Mouse (Mus musculus): ENCODE measurements at regions not wholly inside any gene's neighbourhood (a gene's known extent, or its start where the extent isn't known, plus 50 kb on each side); places are given as distances from the start of the nearest gene placed in this dataset.

- no peak for ATAC-seq (ENCODE audit: insufficient number of reproducible peaks, insufficient read depth, low FRiP score, low TSS enrichment, low read depth)
- Histone ChIP-seq H3K4me2 (no peak overlapping the region), H3K27me3 (no peaks in the 10 kb centered on the region), H3K27ac (no peak overlapping the region), H3K36me3 (no peaks in the 10 kb centered on the region), H3K9ac (replicated peaks) (no peak overlapping the region), H3K9me3 (no peaks in the 10 kb centered on the region), H3K4me1 (replicated peaks) (no peaks in the 10 kb centered on the region), H3K4me3 (replicated peaks) (no peak overlapping the region)
- 76% methylated on average over 8 of the region's 8 CpGs for WGBS
These were observed 324.1 kb upstream of the Itga1 start for GRCm38 (mm10) chr13:115425610-115426562.

DNA sequence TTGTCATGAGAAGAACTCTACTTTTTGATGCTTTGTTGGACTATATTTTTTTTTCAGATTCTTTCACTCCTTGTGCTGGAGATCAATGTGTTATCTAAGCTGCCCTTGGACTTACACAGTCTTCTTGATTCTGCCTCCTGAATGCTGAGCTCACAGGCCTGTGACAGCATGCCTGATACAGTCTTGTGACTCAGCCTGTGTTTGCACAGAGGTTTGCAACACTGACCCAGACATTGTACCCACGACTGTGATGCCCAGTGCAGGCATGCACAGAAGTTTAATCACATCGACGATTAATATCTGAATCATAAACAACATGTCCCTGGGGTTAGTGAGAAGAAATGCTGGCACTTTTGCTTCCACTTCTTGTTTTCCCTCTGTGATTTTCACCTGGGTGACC is 322.0 kb upstream of the Itga1 start:
- Histone ChIP-seq H3K36me3 (no peaks in the 10 kb centered on the region), H3K27ac (no peak overlapping the region), H3K9me3 (no peaks in the 10 kb centered on the region), H3K4me1 (replicated peaks) (no peaks in the 10 kb centered on the region), H3K27me3 (no peaks in the 10 kb centered on the region), H3K4me2 (no peak overlapping the region), H3K9ac (replicated peaks) (no peak overlapping the region), H3K4me3 (replicated peaks) (no peak overlapping the region)
- ATAC-seq (ENCODE audit: insufficient number of reproducible peaks, insufficient read depth, low FRiP score, low TSS enrichment, low read depth) = no peak
- WGBS = 78% methylated on average over 3 of the region's 3 CpGs

GRCm38 (mm10) chr13:115421483-115421882 is 319.7 kb upstream of the Itga1 start:
- no peak overlapping the region for H3K4me3 ChIP-seq (replicated peaks)
- H3K9me3 ChIP-seq = no peaks in the 10 kb centered on the region
- WGBS = 67% methylated on average over 1 of the region's 1 CpGs
- ATAC-seq (ENCODE audit: insufficient number of reproducible peaks, insufficient read depth, low FRiP score, low TSS enrichment, low read depth) = no peak
- H3K36me3 ChIP-seq = no peaks in the 10 kb centered on the region
- H3K4me2 ChIP-seq = no peak overlapping the region
- no peak overlapping the region for H3K9ac ChIP-seq (replicated peaks)
- H3K27me3 ChIP-seq = no peaks in the 10 kb centered on the region
- H3K27ac ChIP-seq = no peak overlapping the region
- H3K4me1 ChIP-seq (replicated peaks) = no peaks in the 10 kb centered on the region

GRCm38 (mm10) chr13:115417829-115418228 is 316.1 kb upstream of the Itga1 start:
- no peak for ATAC-seq (ENCODE audit: insufficient number of reproducible peaks, insufficient read depth, low FRiP score, low TSS enrichment, low read depth)
- peaks cover 6% of the 10 kb centered on the region for H3K4me1 ChIP-seq (replicated peaks)
- H3K27me3 ChIP-seq = no peaks in the 10 kb centered on the region
- no peaks in the 10 kb centered on the region for H3K9me3 ChIP-seq
- H3K4me3 ChIP-seq (replicated peaks) = no peak overlapping the region
- no peak overlapping the region for H3K9ac ChIP-seq (replicated peaks)
- 70% methylated on average over 4 of the region's 4 CpGs for WGBS
- H3K4me2 ChIP-seq = no peak overlapping the region
- H3K27ac ChIP-seq = no peak overlapping the region
- no peaks in the 10 kb centered on the region for H3K36me3 ChIP-seq

DNA sequence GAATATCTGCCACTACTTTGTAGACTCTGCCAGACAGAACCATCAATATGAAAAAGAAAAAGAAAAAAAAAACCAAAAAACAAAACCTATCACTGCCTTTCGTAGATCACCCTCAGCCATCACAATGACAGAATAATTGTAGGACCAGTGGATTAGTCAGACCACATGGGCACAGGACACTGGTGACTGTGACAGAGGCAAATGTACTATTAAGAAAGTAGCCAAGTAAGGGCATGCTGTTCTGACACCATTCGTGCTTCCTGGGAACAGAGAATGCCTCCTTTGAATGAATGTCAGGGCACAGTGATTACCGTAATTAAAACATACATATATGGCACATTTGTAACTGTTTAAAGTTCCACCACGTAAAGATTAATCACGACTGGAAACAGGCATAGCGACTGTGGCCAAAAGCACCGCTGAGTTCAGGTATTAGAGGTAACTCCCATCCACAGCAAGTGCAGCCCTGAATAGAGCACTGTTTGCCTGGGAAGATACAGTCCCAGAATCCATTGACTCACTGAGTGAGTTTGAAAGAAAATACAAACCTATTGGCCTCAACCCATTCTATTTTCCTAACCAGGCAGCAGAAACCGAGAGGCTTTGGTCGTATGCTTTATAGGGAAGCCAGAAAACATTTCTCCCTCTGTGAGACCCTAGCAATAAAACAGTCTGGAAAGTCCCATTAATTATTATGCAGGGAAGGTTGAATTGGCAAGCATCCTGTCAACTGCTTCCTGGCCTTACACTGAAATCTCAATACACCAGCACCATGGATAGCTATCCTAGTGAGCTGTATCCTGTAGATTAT is 312.2 kb upstream of the Itga1 start:
- 0 out of 2 replicates have a peak overlapping the region, but pooled peaks have one; percentile 7 for H3K27ac ChIP-seq
- 46% methylated on average over 9 of the region's 9 CpGs for WGBS
- H3K4me2 ChIP-seq = no peak overlapping the region
- no peaks in the 10 kb centered on the region for H3K36me3 ChIP-seq
- H3K9ac ChIP-seq (replicated peaks) = no peak overlapping the region
- ATAC-seq (ENCODE audit: insufficient number of reproducible peaks, insufficient read depth, low FRiP score, low TSS enrichment, low read depth) = peak; percentile 68
- H3K9me3 ChIP-seq = no peaks in the 10 kb centered on the region
- no peak overlapping the region for H3K4me3 ChIP-seq (replicated peaks)
- H3K27me3 ChIP-seq = no peaks in the 10 kb centered on the region
- H3K4me1 ChIP-seq (replicated peaks) = peaks cover 6% of the 10 kb centered on the region

GRCm38 (mm10) chr13:115405916-115406315 is 304.2 kb upstream of the Itga1 start:
- no peak for ATAC-seq (ENCODE audit: insufficient number of reproducible peaks, insufficient read depth, low FRiP score, low TSS enrichment, low read depth)
- Histone ChIP-seq H3K27me3 (no peaks in the 10 kb centered on the region), H3K36me3 (no peaks in the 10 kb centered on the region), H3K9me3 (no peaks in the 10 kb centered on the region), H3K4me1 (replicated peaks) (no peaks in the 10 kb centered on the region), H3K4me3 (replicated peaks) (no peak overlapping the region), H3K27ac (no peak overlapping the region), H3K4me2 (no peak overlapping the region), H3K9ac (replicated peaks) (no peak overlapping the region)
- WGBS = 78% methylated on average over 1 of the region's 1 CpGs

- 83% methylated on average over 4 of the region's 4 CpGs for WGBS
- Histone ChIP-seq H3K9me3 (no peaks in the 10 kb centered on the region), H3K9ac (replicated peaks) (no peak overlapping the region), H3K27me3 (no peaks in the 10 kb centered on the region), H3K4me1 (replicated peaks) (no peaks in the 10 kb centered on the region), H3K4me2 (no peak overlapping the region), H3K27ac (no peak overlapping the region), H3K36me3 (no peaks in the 10 kb centered on the region), H3K4me3 (replicated peaks) (no peak overlapping the region)
- no peak for ATAC-seq (ENCODE audit: insufficient number of reproducible peaks, insufficient read depth, low FRiP score, low TSS enrichment, low read depth)
These were observed 299.0 kb upstream of the Itga1 start for GRCm38 (mm10) chr13:115400706-115401215.

- no peaks in the 10 kb centered on the region for H3K36me3 ChIP-seq
- H3K27ac ChIP-seq = no peak overlapping the region
- no peaks in the 10 kb centered on the region for H3K4me1 ChIP-seq (replicated peaks)
- no peak overlapping the region for H3K4me3 ChIP-seq (replicated peaks)
- ATAC-seq (ENCODE audit: insufficient number of reproducible peaks, insufficient read depth, low FRiP score, low TSS enrichment, low read depth) = no peak
- H3K4me2 ChIP-seq = no peak overlapping the region
- no peaks in the 10 kb centered on the region for H3K9me3 ChIP-seq
- no peak overlapping the region for H3K9ac ChIP-seq (replicated peaks)
- 65% methylated on average over 3 of the region's 3 CpGs for WGBS
- no peaks in the 10 kb centered on the region for H3K27me3 ChIP-seq
These were observed 277.9 kb upstream of the Itga1 start for GRCm38 (mm10) chr13:115379682-115380081.

- no peaks in the 10 kb centered on the region for H3K27me3 ChIP-seq
- H3K9ac ChIP-seq (replicated peaks) = no peak overlapping the region
- no peak overlapping the region for H3K4me2 ChIP-seq
- peak; percentile 63; the same call in 1 of the 2 replicates for ATAC-seq (ENCODE audit: insufficient number of reproducible peaks, insufficient read depth, low FRiP score, low TSS enrichment, low read depth)
- H3K9me3 ChIP-seq = no peaks in the 10 kb centered on the region
- H3K4me1 ChIP-seq (replicated peaks) = no peaks in the 10 kb centered on the region
- H3K36me3 ChIP-seq = no peaks in the 10 kb centered on the region
- WGBS = 71% methylated on average over 16 of the region's 16 CpGs
- H3K27ac ChIP-seq = no peak overlapping the region
- H3K4me3 ChIP-seq (replicated peaks) = no peak overlapping the region
These were observed 274.6 kb upstream of the Itga1 start for GRCm38 (mm10) chr13:115376180-115376880.

- no peak for ATAC-seq (ENCODE audit: insufficient number of reproducible peaks, insufficient read depth, low FRiP score, low TSS enrichment, low read depth)
- no peaks in the 10 kb centered on the region for H3K36me3 ChIP-seq
- no peaks in the 10 kb centered on the region for H3K27me3 ChIP-seq
- H3K27ac ChIP-seq = no peak overlapping the region
- H3K4me2 ChIP-seq = no peak overlapping the region
- H3K9me3 ChIP-seq = no peaks in the 10 kb centered on the region
- no peak overlapping the region for H3K9ac ChIP-seq (replicated peaks)
- WGBS = 79% methylated on average over 8 of the region's 8 CpGs
- no peaks in the 10 kb centered on the region for H3K4me1 ChIP-seq (replicated peaks)
- no peak overlapping the region for H3K4me3 ChIP-seq (replicated peaks)
These were observed 259.7 kb upstream of the Itga1 start for GRCm38 (mm10) chr13:115361457-115361856.

DNA sequence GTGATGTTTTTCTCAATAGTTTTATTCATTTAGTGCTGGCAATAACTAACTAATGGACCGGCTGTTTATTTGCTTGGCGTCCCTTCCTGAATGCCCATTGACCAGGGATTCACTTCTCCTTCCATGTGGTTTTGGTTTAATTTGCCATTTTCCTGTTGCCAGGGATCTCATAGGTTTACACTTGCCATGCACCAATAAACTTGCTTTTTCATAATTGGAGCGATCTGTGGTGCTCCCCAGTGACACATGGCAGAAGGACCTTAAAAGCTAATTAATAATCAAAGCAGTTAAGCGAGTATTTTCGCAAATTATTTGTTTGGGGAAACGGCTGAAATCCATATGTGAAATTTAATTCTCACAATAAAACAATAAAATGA is 245.2 kb upstream of the Itga1 start:
- peak overlapping the region; percentile 29 for H3K4me3 ChIP-seq (replicated peaks)
- H3K9ac ChIP-seq (replicated peaks) = no peak overlapping the region
- no peaks in the 10 kb centered on the region for H3K9me3 ChIP-seq
- no peaks in the 10 kb centered on the region for H3K36me3 ChIP-seq
- H3K4me2 ChIP-seq = peak overlapping the region; percentile 63
- WGBS = 32% methylated on average over 6 of the region's 6 CpGs
- no peaks in the 10 kb centered on the region for H3K27me3 ChIP-seq
- ATAC-seq (ENCODE audit: insufficient number of reproducible peaks, insufficient read depth, low FRiP score, low TSS enrichment, low read depth) = 0 out of 2 replicates have a peak, but pooled peaks have one; percentile 42
- H3K4me1 ChIP-seq (replicated peaks) = peaks cover 13% of the 10 kb centered on the region
- H3K27ac ChIP-seq = 0 out of 2 replicates have a peak overlapping the region, but pooled peaks have one; percentile 29

All from limb, embryonic 12.5 days (tissue).